Mouse (Mus musculus) liver, adult 2 months (tissue): ENCODE results near the gene Pde4d.

Experiments
- CTCF ChIP-seq: fragments of 200-500 bp; IDR thresholded peaks from 2 replicates; pipeline ENCODE4 v1.5.1; 2011; ENCODE audit warnings: low read depth, low read length, control low read depth
- POLR2A ChIP-seq: fragments of 200-500 bp; IDR thresholded peaks from 2 replicates; pipeline ENCODE4 v1.6.1; 2011; ENCODE audit warnings: low read length, control low read depth; ENCODE audit not compliant: insufficient read depth; ENCODE audit errors: extremely low read depth

DNA sequence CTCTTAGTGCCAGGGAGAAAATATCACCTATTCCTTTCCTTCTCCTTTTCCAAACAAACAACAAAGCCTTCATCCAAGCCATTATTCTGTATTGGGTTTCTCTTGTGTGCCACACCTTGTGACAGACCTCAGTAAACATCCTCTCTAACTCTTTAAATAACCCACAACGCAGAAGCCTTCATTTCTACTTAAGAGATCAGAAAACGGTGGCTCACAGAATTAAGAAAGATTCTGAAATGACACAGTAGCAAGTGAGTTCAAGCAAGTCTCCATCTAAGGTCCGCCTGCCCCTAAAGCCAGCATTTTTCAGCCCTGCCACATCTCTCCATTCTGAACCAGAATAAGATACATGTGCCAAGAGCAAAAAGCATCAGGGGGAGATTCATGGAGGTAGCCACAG lies 1370.4 kb downstream of the Pde4d start:
- TF ChIP-seq CTCF (no peak), POLR2A (no peak)
